Mouse (Mus musculus): ENCODE measurements at regions not wholly inside any gene's neighbourhood (a gene's known extent, or its start where the extent isn't known, plus 50 kb on each side); places are given as distances from the start of the nearest gene placed in this dataset.
A peak's percentile ranks its signal among the peaks of the same experiment; 100 is the strongest.

- no peaks in the 10 kb centered on the region for H3K27me3 ChIP-seq (ENCODE audit: control insufficient read depth, insufficient read depth, low read length)
- H3K4me2 ChIP-seq (replicated peaks; ENCODE audit: low read depth, low read length) = no peak overlapping the region
- WGBS = 66% methylated on average over 7 of the region's 7 CpGs
- no peak for ATAC-seq (ENCODE audit: low FRiP score, low TSS enrichment)
- no peaks in the 10 kb centered on the region for H3K36me3 ChIP-seq (ENCODE audit: control insufficient read depth, insufficient read depth, low read length)
- H3K27ac ChIP-seq (ENCODE audit: low read depth, low read length) = no peak overlapping the region
- H3K4me1 ChIP-seq (ENCODE audit: control insufficient read depth, insufficient read depth, low read length) = no peaks in the 10 kb centered on the region
- H3K9me3 ChIP-seq (ENCODE audit: control insufficient read depth, low read length) = no peaks in the 10 kb centered on the region
- H3K9ac ChIP-seq (ENCODE audit: low read depth, low read length) = no peak overlapping the region
- H3K4me3 ChIP-seq (ENCODE audit: low read length) = no peak overlapping the region
These were observed 126.0 kb upstream of the Hs6st1 start for GRCm38 (mm10) chr1:35942222-35942621.

- Histone ChIP-seq H3K27me3 (ENCODE audit: control insufficient read depth, insufficient read depth, low read length) (no peaks in the 10 kb centered on the region), H3K4me1 (ENCODE audit: control insufficient read depth, insufficient read depth, low read length) (no peaks in the 10 kb centered on the region), H3K4me2 (replicated peaks; ENCODE audit: low read depth, low read length) (no peak overlapping the region), H3K9ac (ENCODE audit: low read depth, low read length) (no peak overlapping the region), H3K9me3 (ENCODE audit: control insufficient read depth, low read length) (no peaks in the 10 kb centered on the region), H3K4me3 (ENCODE audit: low read length) (no peak overlapping the region), H3K36me3 (ENCODE audit: control insufficient read depth, insufficient read depth, low read length) (no peaks in the 10 kb centered on the region), H3K27ac (ENCODE audit: low read depth, low read length) (no peak overlapping the region)
- 26% methylated on average over 7 of the region's 7 CpGs for WGBS
- 0 out of 2 replicates have a peak, but pooled peaks have one; percentile 17 for ATAC-seq (ENCODE audit: low FRiP score, low TSS enrichment)
These were observed 124.4 kb upstream of the Hs6st1 start for GRCm38 (mm10) chr1:35943800-35944199.

GRCm38 (mm10) chr1:35944376-35944775 lies 123.8 kb upstream of the Hs6st1 start:
- H3K4me2 ChIP-seq (replicated peaks; ENCODE audit: low read depth, low read length) = no peak overlapping the region
- no peaks in the 10 kb centered on the region for H3K9me3 ChIP-seq (ENCODE audit: control insufficient read depth, low read length)
- no peak overlapping the region for H3K27ac ChIP-seq (ENCODE audit: low read depth, low read length)
- H3K9ac ChIP-seq (ENCODE audit: low read depth, low read length) = no peak overlapping the region
- 70% methylated on average over 5 of the region's 5 CpGs for WGBS
- no peaks in the 10 kb centered on the region for H3K36me3 ChIP-seq (ENCODE audit: control insufficient read depth, insufficient read depth, low read length)
- H3K4me1 ChIP-seq (ENCODE audit: control insufficient read depth, insufficient read depth, low read length) = no peaks in the 10 kb centered on the region
- H3K27me3 ChIP-seq (ENCODE audit: control insufficient read depth, insufficient read depth, low read length) = no peaks in the 10 kb centered on the region
- ATAC-seq (ENCODE audit: low FRiP score, low TSS enrichment) = no peak
- no peak overlapping the region for H3K4me3 ChIP-seq (ENCODE audit: low read length)

- Histone ChIP-seq H3K9me3 (ENCODE audit: control insufficient read depth, low read length) (no peaks in the 10 kb centered on the region), H3K9ac (ENCODE audit: low read depth, low read length) (no peak overlapping the region), H3K36me3 (ENCODE audit: control insufficient read depth, insufficient read depth, low read length) (no peaks in the 10 kb centered on the region), H3K27ac (ENCODE audit: low read depth, low read length) (no peak overlapping the region), H3K4me2 (replicated peaks; ENCODE audit: low read depth, low read length) (no peak overlapping the region), H3K4me1 (ENCODE audit: control insufficient read depth, insufficient read depth, low read length) (no peaks in the 10 kb centered on the region), H3K27me3 (ENCODE audit: control insufficient read depth, insufficient read depth, low read length) (no peaks in the 10 kb centered on the region), H3K4me3 (ENCODE audit: low read length) (no peak overlapping the region)
- 85% methylated on average over 8 of the region's 8 CpGs for WGBS
- ATAC-seq (ENCODE audit: low FRiP score, low TSS enrichment) = no peak
These were observed 123.4 kb upstream of the Hs6st1 start for GRCm38 (mm10) chr1:35944849-35945248.

- 83% methylated on average over 4 of the region's 4 CpGs for WGBS
- Histone ChIP-seq H3K27ac (ENCODE audit: low read depth, low read length) (no peak overlapping the region), H3K9ac (ENCODE audit: low read depth, low read length) (no peak overlapping the region), H3K36me3 (ENCODE audit: control insufficient read depth, insufficient read depth, low read length) (no peaks in the 10 kb centered on the region), H3K4me2 (replicated peaks; ENCODE audit: low read depth, low read length) (no peak overlapping the region), H3K4me3 (ENCODE audit: low read length) (no peak overlapping the region), H3K27me3 (ENCODE audit: control insufficient read depth, insufficient read depth, low read length) (no peaks in the 10 kb centered on the region), H3K4me1 (ENCODE audit: control insufficient read depth, insufficient read depth, low read length) (no peaks in the 10 kb centered on the region), H3K9me3 (ENCODE audit: control insufficient read depth, low read length) (no peaks in the 10 kb centered on the region)
- ATAC-seq (ENCODE audit: low FRiP score, low TSS enrichment) = no peak
These were observed 122.6 kb upstream of the Hs6st1 start for GRCm38 (mm10) chr1:35945596-35945995.

GRCm38 (mm10) chr1:35948104-35948503 lies 120.1 kb upstream of the Hs6st1 start:
- H3K27ac ChIP-seq (ENCODE audit: low read depth, low read length) = no peak overlapping the region
- no peaks in the 10 kb centered on the region for H3K4me1 ChIP-seq (ENCODE audit: control insufficient read depth, insufficient read depth, low read length)
- H3K4me3 ChIP-seq (ENCODE audit: low read length) = no peak overlapping the region
- no peak overlapping the region for H3K9ac ChIP-seq (ENCODE audit: low read depth, low read length)
- H3K27me3 ChIP-seq (ENCODE audit: control insufficient read depth, insufficient read depth, low read length) = no peaks in the 10 kb centered on the region
- H3K4me2 ChIP-seq (replicated peaks; ENCODE audit: low read depth, low read length) = no peak overlapping the region
- ATAC-seq (ENCODE audit: low FRiP score, low TSS enrichment) = no peak
- WGBS = 67% methylated on average over 5 of the region's 5 CpGs
- no peaks in the 10 kb centered on the region for H3K36me3 ChIP-seq (ENCODE audit: control insufficient read depth, insufficient read depth, low read length)
- no peaks in the 10 kb centered on the region for H3K9me3 ChIP-seq (ENCODE audit: control insufficient read depth, low read length)

GRCm38 (mm10) chr1:35951082-35951481 lies 117.1 kb upstream of the Hs6st1 start:
- no peak overlapping the region for H3K4me3 ChIP-seq (ENCODE audit: low read length)
- no peaks in the 10 kb centered on the region for H3K9me3 ChIP-seq (ENCODE audit: control insufficient read depth, low read length)
- no peak overlapping the region for H3K4me2 ChIP-seq (replicated peaks; ENCODE audit: low read depth, low read length)
- no peak overlapping the region for H3K9ac ChIP-seq (ENCODE audit: low read depth, low read length)
- H3K4me1 ChIP-seq (ENCODE audit: control insufficient read depth, insufficient read depth, low read length) = no peaks in the 10 kb centered on the region
- H3K27ac ChIP-seq (ENCODE audit: low read depth, low read length) = no peak overlapping the region
- H3K27me3 ChIP-seq (ENCODE audit: control insufficient read depth, insufficient read depth, low read length) = no peaks in the 10 kb centered on the region
- no peaks in the 10 kb centered on the region for H3K36me3 ChIP-seq (ENCODE audit: control insufficient read depth, insufficient read depth, low read length)
- ATAC-seq (ENCODE audit: low FRiP score, low TSS enrichment) = no peak
- 59% methylated on average over 4 of the region's 4 CpGs for WGBS

- no peak for ATAC-seq (ENCODE audit: low FRiP score, low TSS enrichment)
- Histone ChIP-seq H3K27ac (ENCODE audit: low read depth, low read length) (no peak overlapping the region), H3K4me1 (ENCODE audit: control insufficient read depth, insufficient read depth, low read length) (no peaks in the 10 kb centered on the region), H3K9me3 (ENCODE audit: control insufficient read depth, low read length) (no peaks in the 10 kb centered on the region), H3K4me2 (replicated peaks; ENCODE audit: low read depth, low read length) (no peak overlapping the region), H3K27me3 (ENCODE audit: control insufficient read depth, insufficient read depth, low read length) (no peaks in the 10 kb centered on the region), H3K36me3 (ENCODE audit: control insufficient read depth, insufficient read depth, low read length) (no peaks in the 10 kb centered on the region), H3K9ac (ENCODE audit: low read depth, low read length) (no peak overlapping the region), H3K4me3 (ENCODE audit: low read length) (no peak overlapping the region)
- WGBS = 81% methylated on average over 4 of the region's 4 CpGs
These were observed 114.5 kb upstream of the Hs6st1 start for GRCm38 (mm10) chr1:35953721-35954120.

GRCm38 (mm10) chr1:35957425-35958372 lies 110.5 kb upstream of the Hs6st1 start:
- Histone ChIP-seq H3K4me3 (ENCODE audit: low read length) (no peak overlapping the region), H3K36me3 (ENCODE audit: control insufficient read depth, insufficient read depth, low read length) (no peaks in the 10 kb centered on the region), H3K9ac (ENCODE audit: low read depth, low read length) (no peak overlapping the region), H3K9me3 (ENCODE audit: control insufficient read depth, low read length) (no peaks in the 10 kb centered on the region), H3K4me1 (ENCODE audit: control insufficient read depth, insufficient read depth, low read length) (no peaks in the 10 kb centered on the region), H3K27ac (ENCODE audit: low read depth, low read length) (no peak overlapping the region), H3K4me2 (replicated peaks; ENCODE audit: low read depth, low read length) (no peak overlapping the region), H3K27me3 (ENCODE audit: control insufficient read depth, insufficient read depth, low read length) (no peaks in the 10 kb centered on the region)
- no peak for ATAC-seq (ENCODE audit: low FRiP score, low TSS enrichment)
- WGBS = 74% methylated on average over 8 of the region's 8 CpGs

Data from kidney, embryonic 14.5 days (tissue).